Mouse (Mus musculus) adrenal gland (tissue): ENCODE data around the gene Fgd3.

Experiments used
- intact Hi-C: fragments of 180-260 bp; cut with DNase I; formaldehyde crosslinking; loops from one replicate; pipeline ENCODE4 v1.15.1; 2025
- long read RNA-seq, 2 experiments: library from polyadenylated mRNA; unstranded; transcript quantifications; one replicate each; pipeline ENCODE4 v2.0.0; 2020; ENCODE audit warnings: borderline replicate concordance in 1 of 2; ENCODE audit not compliant: insufficient replicate concordance in 1 of 2

Gene Fgd3
- long read RNA-seq, experiment 1, partial matches to known transcripts, result 0 of 1 reads
- long read RNA-seq, experiment 1, other reads (novel, unspliced or antisense), result 1 of 1 reads
- long read RNA-seq, experiment 2, partial matches to known transcripts, result 0 of 1 reads
- long read RNA-seq, experiment 2, other reads (novel, unspliced or antisense), result 1 of 1 reads

DNA sequence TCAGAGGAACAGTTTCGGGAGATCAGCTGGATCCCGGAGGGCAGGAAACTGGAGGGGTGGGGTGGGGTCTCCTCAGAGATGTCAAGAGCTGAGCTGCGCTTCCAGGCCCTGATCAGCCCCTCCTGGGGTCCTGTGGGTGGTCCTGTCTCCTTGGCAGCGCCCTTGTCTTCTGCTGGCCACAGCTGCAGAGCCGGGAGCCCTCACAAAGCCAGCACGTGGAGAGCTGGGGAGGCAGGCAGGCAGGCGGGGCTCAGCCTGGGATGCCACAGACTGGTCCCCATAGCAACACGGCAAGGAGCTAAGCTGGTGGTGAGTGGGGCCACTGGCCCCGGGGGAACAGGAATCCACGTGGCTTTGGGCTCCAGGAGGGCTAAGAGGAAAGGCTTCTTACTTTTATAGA is at the start of gene Fgd3:
Gene Fgd3 (minus strand): TSS at position 272 of the 400 bp plus-strand sequence.
- intact Hi-C loops, result no loop called here

- intact Hi-C loops, result no loop called here
These were observed 49.3 kb upstream of the Fgd3 start for GRCm38 (mm10) chr13:49369404-49369803.

DNA sequence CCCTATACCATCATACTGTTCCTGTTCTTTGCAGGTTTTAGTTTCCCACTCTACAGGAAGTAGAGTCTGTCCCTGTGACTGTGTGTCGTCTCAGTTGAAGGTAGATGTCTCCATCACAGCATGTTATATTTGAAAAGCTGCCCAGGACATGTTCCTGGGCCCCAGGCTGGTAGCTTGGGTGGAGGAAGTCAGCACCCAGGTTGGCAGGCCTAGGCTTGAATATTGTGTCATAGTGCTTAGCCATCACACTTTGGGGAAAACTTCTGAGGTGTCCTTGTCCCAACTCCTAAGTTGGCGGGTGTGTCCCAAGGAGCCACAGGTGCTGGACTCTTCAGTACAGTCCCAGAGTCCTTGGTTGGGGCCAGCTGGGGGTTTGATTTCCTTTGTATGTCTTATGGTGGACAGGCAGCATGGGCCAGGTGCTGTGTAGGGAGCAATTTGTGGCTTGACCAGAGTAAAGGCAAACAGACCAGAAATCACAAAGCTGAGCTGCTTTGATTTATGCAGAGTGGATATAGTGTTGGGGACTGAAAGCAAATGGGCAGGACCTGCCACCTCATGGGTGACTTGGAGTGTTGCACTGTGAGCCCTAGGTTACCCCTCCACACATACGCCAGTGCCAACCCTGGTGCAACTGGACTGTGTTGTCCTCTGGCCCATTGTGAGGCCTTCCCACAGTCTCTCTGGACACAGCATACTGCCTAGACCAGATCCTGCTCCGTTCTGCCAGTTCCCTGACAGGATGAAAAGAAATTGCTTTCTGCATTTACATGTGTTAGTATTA is 47.7 kb upstream of the Fgd3 start:
- intact Hi-C loops, result no loop called here

DNA sequence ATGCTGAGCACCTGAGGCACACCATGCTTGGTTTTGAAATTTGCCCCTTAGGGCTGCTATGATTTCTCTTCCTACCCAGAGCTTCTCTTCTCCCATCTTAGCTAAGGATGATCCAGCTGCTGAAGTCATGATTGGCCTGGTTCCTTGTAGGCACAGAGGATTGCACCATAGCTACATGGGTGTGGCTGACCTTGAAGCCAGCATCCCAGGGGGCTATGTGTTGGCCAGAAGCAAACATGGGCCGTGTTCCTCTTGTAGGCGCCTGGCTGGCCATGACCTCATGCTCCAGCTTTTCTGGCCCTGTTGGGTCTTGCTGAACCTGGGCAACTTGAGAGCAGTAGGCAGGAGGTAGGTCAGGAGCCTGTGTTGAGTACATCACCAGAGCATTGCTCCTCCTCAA is 44.6 kb upstream of the Fgd3 start:
- intact Hi-C loops, result no loop called here

DNA sequence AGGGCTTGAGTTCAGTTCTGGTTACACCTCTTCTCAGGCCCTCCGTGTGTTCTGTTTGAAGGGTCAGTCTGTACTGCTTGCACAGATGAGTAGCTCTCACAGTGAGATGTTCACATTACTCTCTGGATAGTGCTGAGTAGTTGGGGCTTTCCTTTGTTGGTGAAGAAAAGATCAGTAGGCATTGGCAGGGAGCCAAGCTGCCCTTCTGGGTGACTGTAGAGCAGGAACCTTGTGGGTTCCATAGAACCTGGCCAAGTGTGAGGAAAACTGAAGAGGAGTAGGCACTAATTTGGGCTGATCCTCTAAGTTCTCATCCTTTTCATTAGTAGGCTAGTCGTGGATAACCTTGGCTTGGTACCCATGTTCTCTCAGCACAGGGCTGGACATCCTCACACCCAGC is 42.7 kb upstream of the Fgd3 start:
- intact Hi-C loops, result no loop called here

- intact Hi-C loops, result no loop called here
These were observed 42.3 kb upstream of the Fgd3 start for GRCm38 (mm10) chr13:49362364-49362763.

DNA sequence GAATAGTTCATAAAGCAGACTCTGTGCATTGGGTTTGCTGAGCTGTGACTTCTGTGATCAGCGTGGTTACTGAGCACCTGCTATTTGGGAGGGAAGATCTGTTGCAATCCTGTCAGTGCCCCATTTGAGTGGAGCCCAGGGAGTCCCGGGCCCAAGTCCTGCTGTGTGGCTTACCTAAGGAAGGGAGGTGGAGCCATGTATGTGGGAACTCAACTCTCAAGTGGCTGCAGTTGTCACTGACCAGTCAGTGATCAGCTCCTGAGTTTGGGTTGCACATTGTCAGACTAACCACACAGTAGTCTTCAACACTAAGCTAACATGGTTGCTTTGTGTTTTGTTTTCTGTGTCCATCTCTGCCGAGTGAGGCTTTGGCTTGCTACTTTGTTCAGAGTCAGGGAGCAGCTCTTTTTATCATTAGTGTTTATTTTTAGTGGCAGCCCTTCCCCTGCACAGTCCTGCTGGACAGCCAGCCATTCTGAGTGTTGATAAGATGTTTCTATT is 40.8 kb upstream of the Fgd3 start:
- intact Hi-C loops, result no loop called here

DNA sequence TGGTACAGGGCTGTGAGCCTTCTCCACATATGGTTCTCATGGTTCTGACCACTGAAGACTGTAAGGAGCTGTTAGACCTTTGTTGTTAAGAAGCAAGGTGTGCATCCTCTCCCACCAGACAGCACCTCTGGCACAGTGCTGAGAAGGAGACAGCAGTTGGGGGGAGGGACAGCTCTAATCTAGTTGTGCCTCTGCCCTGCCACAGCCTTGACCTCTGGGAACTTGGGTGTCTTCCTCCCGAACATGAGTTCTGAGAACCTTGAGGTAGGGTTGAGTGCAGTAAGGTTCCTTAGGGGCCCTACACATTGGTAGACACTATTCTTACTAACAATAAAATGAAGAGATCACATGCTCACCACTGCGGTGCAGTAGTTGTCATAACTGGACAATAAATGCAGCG is 38.1 kb upstream of the Fgd3 start:
- intact Hi-C loops, result no loop called here

DNA sequence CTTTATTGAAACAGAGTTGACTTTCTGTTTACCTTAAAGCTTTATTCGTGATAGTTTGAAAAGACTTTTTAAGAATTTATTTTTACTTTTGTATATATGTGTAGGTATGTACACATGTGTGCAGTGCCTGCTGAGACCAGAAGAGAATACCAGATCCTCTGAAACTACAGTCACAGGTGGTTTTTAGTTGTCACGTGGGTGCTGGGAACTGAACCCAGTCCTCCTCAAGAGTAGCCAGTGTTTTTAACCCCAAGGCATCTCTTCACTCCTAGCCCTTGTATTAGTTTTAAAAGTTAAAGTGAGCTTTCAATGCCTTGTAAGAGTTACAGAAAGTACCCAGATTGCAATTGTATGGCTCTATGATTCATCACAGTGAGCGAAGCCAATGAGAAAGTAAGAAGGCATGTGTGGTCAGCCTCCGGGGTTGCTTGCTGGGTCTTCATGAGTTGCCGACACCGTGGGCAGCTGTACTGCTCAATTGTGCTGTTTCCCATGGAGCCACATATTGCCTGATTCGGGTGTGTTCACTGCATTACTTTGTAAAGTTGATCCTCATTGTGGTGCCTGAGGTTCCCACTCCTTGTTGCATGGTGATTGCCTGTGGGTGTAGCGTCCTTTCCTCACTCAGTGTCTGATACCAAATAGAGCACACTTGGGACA is 37.4 kb upstream of the Fgd3 start:
- intact Hi-C loops, result no loop called here

DNA sequence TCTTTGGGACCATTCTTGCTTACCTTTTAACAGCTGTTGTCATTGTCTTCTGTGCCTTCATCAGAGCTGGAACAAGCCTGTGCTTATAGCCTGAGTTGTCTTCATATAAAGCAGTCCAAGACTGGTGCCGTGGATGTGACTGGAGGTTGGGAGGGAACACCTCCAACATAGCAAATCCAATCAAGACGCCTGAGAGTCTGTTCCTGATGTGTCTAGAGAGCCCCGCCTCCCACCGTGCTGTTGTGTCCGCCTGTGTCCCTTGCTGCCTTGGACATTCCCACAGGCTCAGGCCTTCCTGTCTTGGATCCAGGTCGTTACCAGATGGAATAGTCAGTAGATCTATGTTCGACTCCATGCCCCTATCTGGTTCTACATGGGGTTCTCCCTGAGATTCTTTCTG is 36.0 kb upstream of the Fgd3 start:
- intact Hi-C loops, result no loop called here

DNA sequence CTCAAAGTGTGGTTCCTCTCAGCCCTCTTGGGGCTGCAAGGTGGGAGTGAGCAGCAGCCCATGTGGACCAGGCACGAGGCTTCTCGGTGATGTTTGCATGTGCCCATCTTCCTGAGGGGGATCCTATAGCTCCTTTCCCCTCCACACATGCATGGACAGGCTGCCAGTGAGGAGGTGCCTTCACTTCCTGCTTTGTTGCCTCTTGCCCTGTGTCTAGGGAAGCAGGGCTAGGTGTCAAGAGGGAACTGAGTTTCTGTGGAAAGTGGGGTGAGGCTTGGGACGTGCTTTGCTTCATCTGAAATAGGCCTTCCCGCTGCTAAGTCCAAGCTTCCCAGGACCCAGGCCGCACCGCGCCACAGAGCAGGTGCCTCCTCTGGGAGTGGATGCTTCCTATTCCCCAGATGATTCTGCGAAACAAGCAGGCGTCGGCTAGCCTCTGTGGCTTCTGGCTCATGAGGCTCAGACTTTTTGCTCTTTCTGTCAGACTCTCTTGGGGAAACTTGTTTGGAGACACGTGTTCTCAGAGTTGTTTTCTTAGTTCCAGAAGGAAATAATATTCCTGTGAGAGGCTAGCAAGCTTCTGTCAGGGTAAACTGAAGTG is 35.5 kb upstream of the Fgd3 start:
- intact Hi-C loops, result no loop called here

DNA sequence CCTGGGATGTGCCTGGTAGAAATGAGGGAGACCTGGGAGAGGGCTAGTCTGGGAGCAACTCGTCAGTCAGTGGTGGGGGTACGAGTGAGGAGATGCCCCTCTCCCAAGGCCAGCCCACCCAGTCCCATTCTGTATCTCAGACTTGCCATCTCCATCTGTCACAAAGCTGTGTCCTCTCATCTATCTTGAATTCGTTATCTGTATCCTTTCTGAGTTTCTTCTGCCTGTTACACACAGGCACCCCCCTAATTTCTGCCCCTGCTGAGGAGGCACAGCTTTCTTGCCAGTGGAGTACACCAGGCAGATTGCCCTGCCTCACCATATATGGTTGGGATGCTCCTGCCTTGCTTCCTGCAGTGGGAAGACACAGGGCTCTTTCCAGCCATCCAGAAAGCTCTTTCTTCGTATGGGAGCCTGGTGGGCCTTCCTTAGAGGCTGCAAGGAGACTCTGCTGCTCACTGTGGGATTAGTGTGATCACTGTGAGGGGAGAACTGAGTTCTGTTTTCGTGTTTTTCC is 33.9 kb upstream of the Fgd3 start:
- intact Hi-C loops, result no loop called here

GRCm38 (mm10) chr13:49353422-49353821 is 33.3 kb upstream of the Fgd3 start:
- intact Hi-C loops, result no loop called here

- intact Hi-C loops, result no loop called here
These were observed 32.6 kb upstream of the Fgd3 start for GRCm38 (mm10) chr13:49352581-49353159.

GRCm38 (mm10) chr13:49349836-49350505 is 29.9 kb upstream of the Fgd3 start:
- intact Hi-C loops, result no loop called here

DNA sequence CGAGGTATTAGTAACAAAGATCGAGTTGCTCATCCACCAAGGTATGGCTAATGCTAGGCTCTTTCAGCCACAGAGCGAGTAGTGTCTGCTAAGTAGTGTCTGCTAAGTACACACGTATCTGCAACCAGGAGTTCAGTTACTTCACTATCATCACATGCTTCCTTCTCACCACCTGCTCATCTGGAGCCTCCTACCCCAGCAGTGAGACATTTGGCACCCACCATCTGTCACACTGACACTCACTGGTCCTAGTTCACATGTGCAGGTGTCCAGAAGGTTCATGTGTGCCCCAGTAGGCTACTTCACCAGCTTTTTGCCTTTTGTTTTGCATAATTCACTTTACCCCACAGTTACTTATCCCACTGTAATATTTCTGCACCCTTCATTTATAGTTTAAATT is 29.2 kb upstream of the Fgd3 start:
- intact Hi-C loops, result no loop called here

- intact Hi-C loops, result no loop called here
These were observed 28.4 kb upstream of the Fgd3 start for GRCm38 (mm10) chr13:49348522-49348921.

DNA sequence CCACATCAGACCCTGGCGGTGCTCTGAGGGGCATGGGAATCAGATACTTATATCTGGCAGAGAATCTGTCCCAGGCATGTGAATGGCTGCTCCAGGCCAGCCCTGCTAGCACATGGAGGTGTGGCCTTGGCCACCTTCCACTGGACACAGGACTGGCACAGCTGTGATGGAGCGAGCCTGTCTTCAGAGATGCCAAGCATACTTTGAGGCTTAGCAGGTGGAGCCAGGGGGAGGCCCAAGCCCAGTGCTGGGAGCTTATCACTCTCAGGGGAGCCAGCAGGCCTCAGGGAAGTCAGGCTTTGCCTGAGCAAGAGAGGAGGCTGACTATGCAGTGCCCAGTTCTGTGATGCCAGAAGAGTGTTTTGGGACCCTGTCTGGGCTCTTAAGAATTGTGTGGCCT is 25.4 kb upstream of the Fgd3 start:
- intact Hi-C loops, result no loop called here

GRCm38 (mm10) chr13:49344567-49344966 is 24.5 kb upstream of the Fgd3 start:
- intact Hi-C loops, result no loop called here

DNA sequence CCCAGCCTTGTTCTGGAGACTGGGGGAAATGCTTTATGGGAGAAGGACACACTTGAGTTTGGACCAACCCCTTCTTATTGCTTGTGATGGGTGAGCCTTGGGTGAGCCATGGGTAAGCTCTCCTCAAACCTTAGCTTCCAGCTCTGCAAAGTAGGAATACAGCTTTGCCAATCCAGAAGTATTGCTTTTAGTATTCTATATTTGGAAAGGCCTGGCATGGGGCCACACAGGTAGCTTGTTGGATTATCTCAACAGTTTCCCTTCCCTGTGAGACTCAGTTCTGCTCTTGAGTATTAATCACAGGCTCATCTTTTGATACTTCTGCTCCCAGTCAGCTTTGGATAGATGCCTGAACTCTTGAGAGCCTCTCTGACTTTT is 22.6 kb upstream of the Fgd3 start:
- intact Hi-C loops, result no loop called here
